Mouse (Mus musculus): ENCODE data around the gene Kat2a. TPM values are rescaled to one million over a fixed set of nuclear protein-coding genes. Genes with fewer than 3 reads are reported as not detected.

Gene Kat2a
- total and polyA plus RNA-seq, 3 experiments: 59.6 to 143 (median 63.7) TPM

DNA sequence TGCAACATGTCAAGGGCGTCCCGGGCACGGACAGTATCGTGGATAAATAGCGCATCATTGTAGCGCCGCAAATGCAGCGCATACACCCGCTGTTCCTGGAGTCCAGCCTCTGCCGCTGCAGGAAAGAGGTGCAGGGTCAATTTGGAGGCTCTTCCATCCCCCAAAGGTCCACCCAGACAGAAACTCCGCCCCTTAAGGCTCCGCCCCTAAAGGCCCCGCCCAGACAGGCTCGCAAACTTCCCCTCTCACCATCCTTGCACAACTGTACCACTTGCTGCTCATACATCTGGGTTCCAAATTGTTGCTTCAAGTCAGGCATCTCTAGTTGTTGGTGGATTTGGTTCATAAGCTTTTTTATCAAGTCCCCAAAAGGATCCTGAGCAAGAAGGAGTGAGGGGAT, 11.0 kb downstream of the Kat2a start:
- no peaks in the 10 kb centered on the region for H3K27me3 ChIP-seq (ENCODE audit: control insufficient read depth in 1 of 2, insufficient read depth in 2 of 2, low read length in 2 of 2)
- no peak overlapping the region for H3K27ac ChIP-seq (ENCODE audit: control insufficient read depth, low read depth, low read length)
- peaks cover 0 to 12% of the 10 kb centered on the region in 2 experiments; a peak in 2 of 4 replicates for H3K36me3 ChIP-seq (ENCODE audit: control insufficient read depth in 1 of 2, insufficient read depth in 2 of 2, low read length in 2 of 2)
- H3K9ac ChIP-seq (ENCODE audit: control insufficient read depth, low read depth, low read length, poor library complexity, severe bottlenecking): no peak overlapping the region
- no peaks in the 10 kb centered on the region for H3K79me2 ChIP-seq (ENCODE audit: control insufficient read depth, insufficient read depth, low read length, poor library complexity)
- TF ChIP-seq POLR2AphosphoS2 (IDR thresholded peaks at IDR 0.05; ENCODE audit: low read length) (no peak), SMC3 (IDR thresholded peaks at IDR 0.05; ENCODE audit: low read depth, low read length) (peak; percentile 12; the same call in 1 of the 2 replicates)
- H3K4me1 ChIP-seq (ENCODE audit: control insufficient read depth in 1 of 2, insufficient read depth in 2 of 2, low read length in 2 of 2): peaks cover 3 to 7% of the 10 kb centered on the region in 2 experiments; a peak in 3 of 4 replicates
- no peaks in the 10 kb centered on the region for H3K9me3 ChIP-seq (replicated peaks; ENCODE audit: insufficient read depth, low read length)
- no peak overlapping the region for H3K4me3 ChIP-seq (ENCODE audit: control insufficient read depth in 1 of 2, insufficient read depth in 1 of 2, low read depth in 2 of 2, low read length in 2 of 2)
- DNase-seq (ENCODE audit: low read depth, low spot score): peak; percentile 71

DNA sequence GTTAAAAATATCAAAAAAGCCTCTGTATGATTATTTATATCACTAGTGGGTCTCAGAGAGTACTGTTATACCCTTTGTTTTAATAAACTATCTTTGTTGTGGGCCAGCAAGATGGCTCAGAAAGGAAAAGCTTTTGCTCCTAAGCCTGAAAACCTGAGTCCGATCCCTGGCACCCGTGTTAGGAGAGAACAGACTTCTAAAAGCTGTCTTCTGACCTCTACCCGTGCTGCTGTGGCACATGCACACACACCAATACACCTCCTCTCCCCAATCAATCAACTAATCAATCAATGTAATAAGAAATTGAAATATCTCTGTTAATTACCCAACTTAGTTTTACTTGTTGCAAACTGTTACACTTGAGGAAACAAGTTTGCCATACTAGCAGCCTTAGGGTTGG, 11.6 kb downstream of the Kat2a start:
- TF ChIP-seq GABPA (IDR thresholded peaks at IDR 0.05; ENCODE audit: low read depth, low read length) (no peak), TBP (IDR thresholded peaks at IDR 0.05; ENCODE audit: low read depth, low read length) (no peak), EP300 (IDR thresholded peaks at IDR 0.05; ENCODE audit: low read depth in 1 of 2, low read length in 2 of 2) (no peak), ELF1 (IDR thresholded peaks at IDR 0.05; ENCODE audit: low read depth, low read length) (no peak), CTCF (IDR thresholded peaks at IDR 0.05 in 2 of 3, conservative IDR thresholded peaks at IDR 0.05 in 1 of 3; ENCODE audit: control insufficient read depth in 1 of 3, insufficient read depth in 1 of 3, low read depth in 2 of 3, low read length in 3 of 3, poor library complexity in 1 of 3, severe bottlenecking in 1 of 3) (no peak), KAT2A (conservative IDR thresholded peaks at IDR 0.05; ENCODE audit: low read depth, low read length) (no peak), E2F4 (IDR thresholded peaks at IDR 0.05; ENCODE audit: borderline replicate concordance, low read depth, low read length) (no peak), USF1 (IDR thresholded peaks at IDR 0.05; ENCODE audit: low read depth, low read length) (no peak), MXI1 (IDR thresholded peaks at IDR 0.05; ENCODE audit: low read depth, low read length) (no peak), RAD21 (IDR thresholded peaks at IDR 0.05; ENCODE audit: low read depth, low read length) (no peak), TAL1 (IDR thresholded peaks at IDR 0.05; ENCODE audit: low read length) (no peak), GATA1 (IDR thresholded peaks at IDR 0.05; ENCODE audit: low read depth, low read length) (no peak), USF2 (IDR thresholded peaks at IDR 0.05; ENCODE audit: borderline replicate concordance in 1 of 2, insufficient read depth in 1 of 2, low read depth in 1 of 2, low read length in 2 of 2) (no peak), NELFE (IDR thresholded peaks at IDR 0.05; ENCODE audit: low read depth, low read length) (no peak), NRF1 (IDR thresholded peaks at IDR 0.05; ENCODE audit: insufficient read depth, low read depth, low read length, poor library complexity, severe bottlenecking) (no peak), MYC (IDR thresholded peaks at IDR 0.05; ENCODE audit: low read depth, low read length) (no peak), TCF12 (IDR thresholded peaks at IDR 0.05; ENCODE audit: low read depth, low read length) (no peak), JUND (IDR thresholded peaks at IDR 0.05; ENCODE audit: low read depth, low read length) (no peak), ZKSCAN1 (IDR thresholded peaks at IDR 0.05; ENCODE audit: low read depth, low read length) (no peak), ZMIZ1 (IDR thresholded peaks at IDR 0.05; ENCODE audit: low read depth, low read length) (no peak)
- H3K4me1 ChIP-seq (ENCODE audit: control insufficient read depth in 1 of 2, insufficient read depth in 2 of 2, low read length in 2 of 2): peaks cover 3 to 7% of the 10 kb centered on the region in 2 experiments; a peak in 3 of 4 replicates
- no peak for DNase-seq (ENCODE audit: low read depth, low spot score)
- no peaks in the 10 kb centered on the region for H3K27me3 ChIP-seq (ENCODE audit: control insufficient read depth in 1 of 2, insufficient read depth in 2 of 2, low read length in 2 of 2)
- H3K4me3 ChIP-seq (ENCODE audit: control insufficient read depth in 1 of 2, insufficient read depth in 1 of 2, low read depth in 2 of 2, low read length in 2 of 2): no peak overlapping the region
- no peaks in the 10 kb centered on the region for H3K9me3 ChIP-seq (replicated peaks; ENCODE audit: insufficient read depth, low read length)
- H3K27ac ChIP-seq (ENCODE audit: control insufficient read depth, low read depth, low read length): no peak overlapping the region
- H3K79me2 ChIP-seq (ENCODE audit: control insufficient read depth, insufficient read depth, low read length, poor library complexity): no peaks in the 10 kb centered on the region
- peaks cover 0 to 12% of the 10 kb centered on the region in 2 experiments; a peak in 2 of 4 replicates for H3K36me3 ChIP-seq (ENCODE audit: control insufficient read depth in 1 of 2, insufficient read depth in 2 of 2, low read length in 2 of 2)
- H3K9ac ChIP-seq (ENCODE audit: control insufficient read depth, low read depth, low read length, poor library complexity, severe bottlenecking): no peak overlapping the region

All from MEL (cell line).